Mouse (Mus musculus) ES-E14 (cell line): ENCODE measurements around the gene Pik3cd. TPM values are rescaled to one million over a fixed set of nuclear protein-coding genes. Genes with fewer than 3 reads are reported as not detected.

Experiments
- DNase-seq: peaks from one replicate; pipeline ENCODE4 v3.0.0-alpha.2; 2013; ENCODE audit warnings: low read depth, low spot score
- H3K27ac ChIP-seq: 2 replicates; pipeline ENCODE4 v1.5.1; 2012; ENCODE audit warnings: low read depth, mild to moderate bottlenecking, low read length, moderate library complexity, mixed read lengths; ENCODE audit not compliant: poor library complexity, insufficient read depth, severe bottlenecking
- H3K36me3 ChIP-seq: 2 replicates; pipeline ENCODE4 v1.6.1; 2012; ENCODE audit warnings: mild to moderate bottlenecking, low read length, moderate library complexity, mixed read lengths; ENCODE audit not compliant: control insufficient read depth, poor library complexity, insufficient read depth, severe bottlenecking
- H3K4me1 ChIP-seq, 2 experiments: fragments of 150-350 bp in 1 of 2; sonication (generic) in 1 of 2; 2 replicates each; pipeline ENCODE4 v1.6.1; 2012; ENCODE audit warnings: low read length in 2 of 2, mild to moderate bottlenecking in 1 of 2, mixed read lengths in 1 of 2; ENCODE audit not compliant: control insufficient read depth in 2 of 2, insufficient read depth in 2 of 2, poor library complexity in 1 of 2
- H3K4me3 ChIP-seq, 2 experiments: fragments of 150-350 bp in 1 of 2; sonication (generic) in 1 of 2; 2 replicates each; pipeline ENCODE4 v1.5.1; 2012; ENCODE audit warnings: low read length in 2 of 2, low read depth in 1 of 2, mild to moderate bottlenecking in 1 of 2, mixed read lengths in 1 of 2; ENCODE audit not compliant: insufficient read depth in 1 of 2, poor library complexity in 1 of 2, severe bottlenecking in 1 of 2
- H3K9ac ChIP-seq: 2 replicates; pipeline ENCODE4 v1.6.1; 2012; ENCODE audit warnings: low read depth, mild to moderate bottlenecking, low read length, mixed read lengths; ENCODE audit not compliant: poor library complexity, insufficient read depth, severe bottlenecking
- H3K9me3 ChIP-seq: fragments of 150-350 bp; sonication (generic); 2 replicates; pipeline ENCODE4 v1.6.1; 2012; ENCODE audit warnings: low read depth, mild to moderate bottlenecking, low read length; ENCODE audit not compliant: control insufficient read depth, insufficient read depth
- CHD2 ChIP-seq: IDR thresholded peaks from 2 replicates; pipeline ENCODE4 v1.6.1; 2014; ENCODE audit warnings: mild to moderate bottlenecking, low read depth, low read length, inconsistent platforms
- HCFC1 ChIP-seq: IDR thresholded peaks from 2 replicates; pipeline ENCODE4 v1.6.1; 2012; ENCODE audit warnings: low read length, inconsistent platforms, borderline replicate concordance; ENCODE audit not compliant: insufficient read depth
- MAFK ChIP-seq: IDR thresholded peaks from 2 replicates; pipeline ENCODE4 v1.6.1; 2014; ENCODE audit warnings: mild to moderate bottlenecking, low read depth, low read length, inconsistent platforms; ENCODE audit not compliant: insufficient read depth
- ZC3H11A ChIP-seq: IDR thresholded peaks from 2 replicates; pipeline ENCODE4 v1.6.1; 2012; ENCODE audit warnings: low read depth, mild to moderate bottlenecking, inconsistent platforms, low read length, borderline replicate concordance
- ZNF384 ChIP-seq: IDR thresholded peaks from 2 replicates; pipeline ENCODE4 v1.6.1; 2012; ENCODE audit warnings: low read depth, low read length, inconsistent platforms
- in situ Hi-C, 2 experiments: fragments of 600-800 bp; cut with MboI; formaldehyde crosslinking; loops; one replicate each; pipeline ENCODE4 v1.15.1; 2025; ENCODE audit warnings: low sequenced_read_pairs in 2 of 2, inconsistent platforms in 1 of 2; ENCODE audit not compliant: unreplicated experiment in 2 of 2
- total RNA-seq: library from RNA; depleted of rRNA; stranded (reverse); fragments of 300-350 nt; gene quantifications from 2 replicates; pipeline ENCODE4 v1.2.3, GENCODE M21; 2012

The Pik3cd gene
- total RNA-seq, 1 experiment: 6.4 TPM

GRCm38 (mm10) chr4:149606766-149607358 lies 95.5 kb downstream of the Pik3cd start:
- peaks cover 6 to 32% of the 10 kb centered on the region in 2 experiments for H3K4me1 ChIP-seq
- peak overlapping the region; percentile 36 to 53 for H3K4me3 ChIP-seq
- H3K9ac ChIP-seq: peak overlapping the region; percentile 49; the same call in 1 of the 2 replicates
- DNase-seq: no peak
- in situ Hi-C loops: no loop called here
- no peaks in the 10 kb centered on the region for H3K36me3 ChIP-seq
- no peaks in the 10 kb centered on the region for H3K9me3 ChIP-seq
- TF ChIP-seq ZNF384 (no peak), MAFK (no peak), HCFC1 (no peak), ZC3H11A (no peak), CHD2 (no peak)
- peak overlapping the region; percentile 59 for H3K27ac ChIP-seq

GRCm38 (mm10) chr4:149606056-149606455 lies 96.3 kb downstream of the Pik3cd start:
- in situ Hi-C loops: no loop called here
- TF ChIP-seq MAFK (no peak), CHD2 (no peak), HCFC1 (no peak), ZNF384 (no peak), ZC3H11A (no peak)
- DNase-seq: no peak
- Histone ChIP-seq H3K27ac (no peak overlapping the region), H3K4me1 (peaks cover 6 to 38% of the 10 kb centered on the region in 2 experiments), H3K36me3 (no peaks in the 10 kb centered on the region), H3K4me3 (no peak overlapping the region), H3K9me3 (no peaks in the 10 kb centered on the region), H3K9ac (peak overlapping the region; percentile 29)

- Histone ChIP-seq H3K9me3 (no peaks in the 10 kb centered on the region), H3K36me3 (no peaks in the 10 kb centered on the region), H3K4me1 (peaks cover 6 to 47% of the 10 kb centered on the region in 2 experiments), H3K27ac (no peak overlapping the region), H3K9ac (no peak overlapping the region), H3K4me3 (no peak overlapping the region)
- in situ Hi-C loops: no loop called here
- TF ChIP-seq MAFK (no peak), HCFC1 (no peak), CHD2 (no peak), ZC3H11A (no peak), ZNF384 (no peak)
- no peak for DNase-seq
These were observed 97.9 kb downstream of the Pik3cd start for GRCm38 (mm10) chr4:149604518-149604917.

- Histone ChIP-seq H3K9ac (no peak overlapping the region), H3K9me3 (no peaks in the 10 kb centered on the region), H3K4me1 (peaks cover 6 to 46% of the 10 kb centered on the region in 2 experiments), H3K27ac (no peak overlapping the region), H3K4me3 (no peak overlapping the region), H3K36me3 (no peaks in the 10 kb centered on the region)
- TF ChIP-seq ZNF384 (0 out of 2 replicates have a peak, but pooled peaks have one; percentile 31), CHD2 (no peak)
- in situ Hi-C loops: no loop called here
- no peak for DNase-seq
These were observed 98.5 kb downstream of the Pik3cd start for GRCm38 (mm10) chr4:149603860-149604259.

GRCm38 (mm10) chr4:149602236-149602635 lies 100.1 kb downstream of the Pik3cd start:
- Histone ChIP-seq H3K27ac (no peak overlapping the region), H3K9me3 (no peaks in the 10 kb centered on the region), H3K4me3 (no peak overlapping the region), H3K4me1 (peaks cover 2 to 41% of the 10 kb centered on the region in 2 experiments), H3K9ac (no peak overlapping the region), H3K36me3 (no peaks in the 10 kb centered on the region)
- in situ Hi-C loops: no loop called here
- TF ChIP-seq ZNF384: peak; percentile 12; the same call in 1 of the 2 replicates
- TF ChIP-seq CHD2: no peak
- no peak for TF ChIP-seq MAFK
- TF ChIP-seq ZC3H11A: no peak
- TF ChIP-seq HCFC1: no peak
- no peak for DNase-seq
